Mouse (Mus musculus) kidney, postnatal 36 days (tissue): ENCODE data around the gene Hmga1b.
A peak's percentile ranks its signal among the peaks of the same experiment; 100 is the strongest.
"Not testable (repeated sequence)": the region's sequence is repeated elsewhere in the genome, so short reads cannot be mapped to it uniquely, and the experiment has no call there.

Experiments used
- DNase-seq, 2 experiments: peaks; one replicate each; pipeline ENCODE4 v3.0.0; 2021 to 2022; ENCODE audit warnings: mixed read lengths in 2 of 2

The Hmga1b gene

DNA sequence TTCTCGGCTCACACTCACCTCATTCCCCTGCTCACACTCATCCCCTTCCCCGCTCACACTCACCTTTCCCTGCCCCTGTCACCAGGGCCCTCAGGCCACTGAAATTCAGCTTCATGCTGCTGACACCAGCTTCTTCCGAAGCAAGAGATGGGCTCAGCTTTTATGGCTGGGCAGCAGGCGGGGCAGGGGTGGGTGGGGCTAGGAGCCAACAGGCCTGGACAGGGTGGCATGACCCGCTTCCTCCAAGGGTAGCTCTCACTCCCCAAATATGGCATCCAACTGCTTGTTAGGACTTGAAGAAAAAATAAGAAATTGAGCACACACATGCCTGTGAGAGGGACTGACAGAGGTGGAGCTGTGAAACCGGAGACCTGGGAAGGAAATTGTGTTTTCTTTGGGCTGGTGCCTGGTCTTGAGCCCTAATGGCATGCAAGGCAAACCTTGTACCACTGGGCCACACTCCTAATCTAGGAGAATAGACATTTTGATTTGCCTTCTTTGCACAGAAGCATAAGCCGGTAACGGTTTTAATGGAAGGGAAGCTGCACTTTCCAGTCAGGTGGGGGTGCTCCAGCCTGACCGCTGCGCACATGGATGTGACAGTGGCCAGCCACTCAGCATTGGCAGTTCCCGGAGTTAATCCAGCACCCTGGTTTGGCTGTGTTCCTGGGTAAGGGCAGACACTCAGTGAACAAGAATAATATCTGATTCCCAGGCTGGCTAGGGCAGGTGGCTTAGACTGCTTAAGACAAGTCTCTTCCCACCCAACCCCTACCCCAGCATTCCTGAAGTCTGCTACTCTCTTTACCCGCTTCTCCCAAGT lies 30.5 kb upstream of the Hmga1b start, which contains the start of gene Cbr2:
Gene Cbr2, minus strand, starts transcription at position 257 of the 823 bp plus-strand sequence.
- peak; percentile 40 to 46 for DNase-seq

DNA sequence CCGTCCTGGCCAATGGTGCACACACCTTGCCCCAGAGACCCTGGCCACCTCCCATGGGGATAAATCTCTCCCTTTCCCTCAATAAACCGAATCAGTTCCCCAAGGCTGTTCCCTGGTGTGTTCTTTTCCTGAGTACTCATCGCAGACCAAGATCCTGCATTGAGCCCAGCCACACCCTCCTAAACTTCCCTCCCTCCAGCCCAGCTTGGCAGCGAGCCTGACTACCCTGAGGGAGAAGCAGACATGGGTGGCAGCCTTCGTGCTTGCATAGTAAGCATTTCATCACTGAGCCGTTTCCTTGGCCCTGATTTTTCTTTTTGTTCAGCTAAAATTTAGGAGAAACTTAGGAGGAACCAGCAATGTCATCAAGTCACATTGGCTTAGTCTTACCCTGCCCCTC lies 29.1 kb upstream of the Hmga1b start:
- peak; percentile 66 to 79 for DNase-seq

- no peak for DNase-seq
Measured at GRCm38 (mm10) chr11:120736424-120736823, 26.2 kb upstream of the Hmga1b start.

- DNase-seq = no peak
Measured at GRCm38 (mm10) chr11:120740981-120741380, 21.6 kb upstream of the Hmga1b start.

DNA sequence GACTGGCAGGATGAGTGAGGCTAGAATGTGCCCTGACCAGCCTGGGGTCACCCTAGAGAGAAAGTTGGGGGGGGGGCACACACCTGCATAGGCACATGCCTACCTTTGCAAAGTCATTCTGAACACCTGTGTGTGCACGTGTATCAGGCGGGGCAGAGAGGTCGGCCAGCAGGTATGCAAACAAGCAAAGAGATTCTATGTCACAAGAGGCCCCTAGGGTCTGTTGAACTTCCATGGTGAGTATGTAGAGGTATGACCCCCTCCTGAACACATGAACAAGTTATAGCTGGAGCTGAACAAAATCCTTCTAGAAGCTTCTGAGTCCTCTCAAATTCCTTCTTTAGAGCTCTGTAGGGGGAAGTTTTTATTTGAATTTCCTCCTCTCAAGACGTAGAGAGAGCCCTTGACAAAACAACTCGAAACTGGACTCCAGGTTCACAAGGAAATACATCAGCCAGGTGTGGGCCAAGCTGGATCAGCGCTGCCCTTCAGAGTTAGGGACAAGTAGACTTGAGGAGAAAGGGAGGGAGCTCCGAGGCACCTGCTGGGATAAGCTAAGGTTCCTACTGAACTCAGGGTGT lies 18.4 kb upstream of the Hmga1b start:
- DNase-seq = no peak

GRCm38 (mm10) chr11:120747974-120748373 lies 14.6 kb upstream of the Hmga1b start:
- peak in 1 of 2 experiments; percentile 28 for DNase-seq

- peak; percentile 54 to 75 for DNase-seq
Measured at GRCm38 (mm10) chr11:120749430-120749829, 13.2 kb upstream of the Hmga1b start.

DNA sequence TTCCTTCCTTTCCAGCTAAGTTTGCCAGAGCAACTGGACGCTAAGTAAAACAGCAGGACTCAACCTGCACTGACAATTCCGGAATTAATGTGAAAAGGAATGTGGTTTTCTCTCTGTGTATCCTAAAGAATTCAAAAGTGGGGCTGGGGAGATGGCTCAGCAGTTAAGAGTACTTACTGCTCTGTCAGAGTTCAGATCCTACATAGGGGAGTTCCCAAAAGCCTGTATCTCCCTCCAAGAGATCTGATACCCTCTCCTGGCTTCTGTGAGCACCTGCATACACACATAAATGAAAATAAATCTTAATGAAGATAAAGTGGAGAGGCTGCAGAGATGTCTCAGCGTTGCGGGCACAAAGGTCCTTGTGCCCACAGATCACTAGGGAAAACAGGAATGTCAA lies 11.0 kb upstream of the Hmga1b start:
- no peak for DNase-seq

DNA sequence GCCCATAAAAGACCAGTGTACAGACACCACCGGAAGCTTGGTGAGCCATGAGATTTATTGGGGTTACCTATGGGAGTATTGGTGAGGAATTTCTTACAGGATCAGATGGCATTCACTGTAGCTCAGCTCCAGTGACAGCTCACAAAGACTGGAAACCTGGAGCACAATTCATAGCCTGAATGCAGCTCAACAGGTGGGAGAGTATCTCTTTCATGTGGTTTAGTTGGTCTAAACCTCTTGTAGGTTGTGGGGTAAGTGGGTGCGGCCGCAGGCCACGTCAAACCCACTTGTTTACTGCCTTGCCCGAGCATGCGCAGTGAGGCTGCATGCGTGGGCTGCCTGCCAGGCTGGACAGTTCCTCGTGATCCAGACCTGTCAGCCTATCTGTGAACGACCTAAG lies 2.4 kb upstream of the Hmga1b start:
- no peak for DNase-seq

DNA sequence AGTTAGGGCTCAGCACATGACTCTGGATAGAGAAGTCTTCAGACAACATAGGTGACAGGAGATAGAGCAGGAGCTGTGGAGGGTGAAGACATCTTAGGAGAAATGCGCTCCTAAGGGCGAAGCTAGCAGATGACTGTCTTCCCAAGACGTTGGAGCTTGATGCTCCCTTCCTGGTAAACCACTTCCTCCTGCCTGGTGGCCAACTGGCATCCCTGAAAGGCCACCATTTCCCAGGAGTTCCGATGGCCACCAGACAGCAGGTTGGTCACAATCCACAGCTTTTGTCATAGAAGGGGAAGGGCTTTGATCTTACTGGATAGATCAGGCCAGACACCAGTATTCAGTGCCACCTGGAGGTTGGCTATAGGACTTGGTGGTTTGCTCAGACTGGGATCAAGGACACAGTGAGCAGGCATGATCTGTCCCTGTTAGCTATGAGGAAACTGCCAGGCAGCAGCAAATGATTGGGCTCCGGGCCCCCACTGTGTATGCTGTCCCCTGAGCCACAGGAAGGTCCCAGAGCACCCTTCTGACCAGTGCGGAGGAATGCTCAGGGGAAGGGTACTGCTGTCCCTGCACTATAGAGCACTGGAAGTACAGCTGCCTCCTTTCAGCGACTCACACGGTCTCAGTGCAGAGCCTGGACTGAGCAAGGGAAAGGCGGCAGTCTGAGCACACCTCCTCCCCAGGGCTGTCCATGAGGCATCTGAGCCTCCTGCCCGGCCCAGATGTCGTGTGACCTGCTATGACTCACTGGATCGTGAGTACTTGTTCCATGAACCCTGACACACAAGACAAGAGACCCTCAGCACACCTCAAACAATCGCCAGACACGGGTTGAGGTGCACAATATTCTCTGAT lies 553 bp upstream of the Hmga1b start:
- no peak for DNase-seq

DNA sequence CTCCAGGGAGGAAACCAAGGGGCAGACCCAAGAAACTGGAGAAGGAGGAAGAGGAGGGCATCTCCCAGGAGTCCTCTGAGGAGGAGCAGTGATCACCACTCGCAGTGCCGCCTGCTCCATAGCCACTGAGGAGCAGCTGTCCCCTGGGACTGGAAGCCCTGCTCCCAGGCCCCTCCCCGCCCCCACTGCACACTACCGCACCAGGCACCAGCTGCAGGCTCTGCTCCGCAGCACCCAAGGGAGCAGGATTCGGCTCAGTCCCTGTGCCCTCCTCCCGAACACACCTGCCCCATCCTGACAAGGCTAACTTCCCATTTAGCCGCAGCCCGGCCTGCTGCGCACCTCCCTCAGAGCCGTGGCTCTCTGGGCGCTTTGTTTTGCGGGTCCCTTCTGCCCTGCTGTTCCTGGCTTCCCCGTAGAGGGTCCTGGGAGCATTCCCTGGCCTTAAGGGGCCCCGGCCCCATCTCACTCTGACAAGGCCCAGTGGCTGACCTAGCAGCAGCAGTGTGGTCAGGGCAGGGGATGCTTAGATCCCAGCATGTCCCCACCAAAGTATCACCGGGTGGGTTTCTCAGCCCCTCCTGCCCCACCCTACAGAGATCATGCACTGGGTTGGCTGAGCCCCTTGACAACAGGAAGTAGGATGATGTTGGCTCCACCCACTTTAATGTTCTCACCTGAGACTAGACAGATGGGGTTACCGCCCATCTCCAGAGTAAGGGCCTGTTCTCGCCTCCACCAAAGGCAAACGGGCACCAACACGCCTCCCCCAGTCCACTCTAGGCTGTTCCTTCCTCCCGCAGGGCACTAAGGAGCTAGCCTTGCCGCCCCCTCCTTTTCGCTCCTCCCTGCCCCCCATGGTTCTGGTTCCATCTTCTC lies 766 bp downstream of the Hmga1b start:
- DNase-seq = not testable (repeated sequence)

DNA sequence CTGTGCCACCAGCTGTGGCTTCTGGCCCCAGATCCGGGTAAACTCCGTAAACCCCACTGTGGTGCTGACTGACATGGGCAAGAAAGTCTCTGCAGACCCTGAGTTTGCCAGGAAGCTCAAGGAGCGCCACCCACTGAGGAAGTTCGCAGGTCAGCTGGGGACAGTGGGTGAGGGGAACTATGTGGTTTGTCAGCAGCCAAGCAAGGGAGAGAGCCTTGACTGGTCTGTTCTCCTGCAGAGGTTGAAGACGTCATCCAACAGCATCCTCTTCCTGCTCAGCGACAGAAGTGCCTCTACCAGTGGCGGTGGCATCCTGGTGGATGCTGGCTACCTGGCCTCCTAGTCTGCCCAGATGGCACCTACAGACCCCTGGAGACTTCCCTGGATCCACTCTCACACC lies 4.4 kb downstream of the Hmga1b start:
- not testable (repeated sequence) for DNase-seq

DNA sequence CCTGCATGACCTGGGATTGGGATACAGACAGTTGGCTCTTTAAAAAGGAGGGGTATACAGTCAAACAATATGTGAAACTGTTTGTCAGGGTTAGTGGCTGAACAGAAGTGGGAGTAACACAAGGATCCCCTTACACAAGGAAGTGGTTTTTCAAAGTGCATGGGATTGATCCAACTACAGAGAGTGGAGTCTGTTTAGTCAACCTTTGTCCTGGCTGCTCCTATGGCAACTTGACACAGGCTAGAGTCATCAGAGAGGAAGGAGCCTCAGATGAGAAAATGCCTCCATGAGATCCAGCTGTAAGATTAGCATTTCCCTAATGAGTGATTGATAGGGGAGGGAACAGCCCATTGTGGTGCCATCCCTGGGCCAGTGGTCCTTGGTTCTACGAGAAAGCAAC lies 5.6 kb downstream of the Hmga1b start:
- DNase-seq = no peak

DNA sequence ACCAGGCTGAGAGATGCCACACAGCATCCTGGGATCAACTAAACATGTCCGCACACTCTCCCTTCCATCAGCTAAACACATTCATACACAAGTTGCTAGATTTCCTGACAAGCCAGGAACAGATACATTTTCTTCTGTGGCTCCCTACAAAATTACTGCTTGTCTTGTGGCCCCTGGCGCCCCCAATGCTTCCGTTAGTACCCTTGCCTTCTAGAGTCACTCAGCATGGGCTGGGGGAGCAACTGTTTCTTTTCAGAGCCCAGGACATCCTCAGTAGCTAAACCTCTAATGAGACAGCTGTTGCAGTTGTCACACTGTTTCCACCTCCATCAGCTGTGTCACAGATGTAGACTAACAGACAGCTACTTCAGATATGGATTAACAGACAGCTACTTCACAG lies 10.2 kb downstream of the Hmga1b start:
- DNase-seq = no peak

DNA sequence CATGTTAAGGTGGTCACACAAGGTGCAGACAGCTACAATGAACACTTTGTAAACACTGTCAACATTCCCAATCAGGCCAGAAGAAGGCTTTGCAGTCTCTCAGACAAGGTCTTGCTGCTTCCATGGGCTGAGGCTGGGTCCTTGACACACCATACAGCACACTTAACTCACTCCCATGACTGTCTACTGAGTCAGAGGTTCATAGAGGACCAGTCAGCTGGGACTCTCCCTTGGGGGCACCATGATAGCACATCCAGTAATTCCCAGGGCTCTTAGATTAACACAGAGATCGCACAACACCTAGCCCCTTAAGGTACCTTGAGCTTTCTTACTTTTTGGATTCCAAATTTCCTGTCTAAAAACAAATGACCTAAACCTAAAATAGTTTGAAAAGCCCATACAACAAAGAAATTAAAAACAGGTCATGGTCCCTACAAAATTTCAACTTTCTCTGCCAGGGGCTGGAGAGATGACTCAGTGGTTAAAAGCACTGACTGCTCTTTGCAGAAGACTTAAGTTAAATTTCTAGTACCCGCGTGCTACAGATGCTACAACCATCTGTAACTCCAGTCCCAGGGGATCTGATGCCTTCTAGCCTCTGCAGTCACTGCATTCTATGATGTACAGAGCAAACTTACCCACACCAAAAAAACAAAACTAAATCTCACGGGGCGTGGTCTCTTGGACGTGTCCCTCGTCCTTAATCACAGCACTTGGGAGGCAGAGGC lies 11.0 kb downstream of the Hmga1b start:
- no peak for DNase-seq

DNA sequence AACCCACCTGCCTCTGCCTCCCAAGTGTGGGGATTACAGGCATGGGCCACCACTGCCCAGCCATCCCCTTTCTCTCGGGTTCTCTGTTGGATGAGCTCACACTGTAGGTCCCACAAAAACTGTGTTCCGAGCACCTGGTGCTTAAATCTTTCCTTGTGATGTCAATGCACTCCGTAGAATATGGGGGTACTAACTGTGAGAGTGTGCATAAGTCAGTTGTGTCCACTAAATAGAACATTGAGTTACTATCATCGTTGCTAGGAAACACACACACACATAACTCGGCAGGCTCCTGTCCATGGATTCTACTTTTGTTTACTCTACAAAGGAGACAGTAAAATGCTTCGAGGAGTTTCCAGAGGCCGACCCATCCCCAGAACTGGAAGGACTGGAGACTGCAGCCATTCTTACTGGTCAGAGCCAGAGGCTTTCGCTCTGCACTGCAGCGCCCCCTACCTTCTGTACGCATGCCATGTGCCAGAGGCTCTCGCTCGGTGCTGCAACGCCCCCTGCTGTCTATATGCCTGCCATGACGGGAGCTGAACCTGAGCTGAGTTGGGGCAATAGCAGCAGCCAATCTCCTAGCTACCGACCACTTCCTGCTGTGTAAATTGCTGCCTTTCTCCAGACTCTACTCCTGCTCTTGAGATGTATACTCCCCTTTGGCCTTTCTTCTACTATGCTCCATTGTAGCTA lies 13.3 kb downstream of the Hmga1b start:
- peak; percentile 93 to 99 for DNase-seq

- DNase-seq = no peak
Measured at GRCm38 (mm10) chr11:120777123-120777522, 14.5 kb downstream of the Hmga1b start.

- DNase-seq = no peak
Measured at GRCm38 (mm10) chr11:120779876-120780275, 17.3 kb downstream of the Hmga1b start.

GRCm38 (mm10) chr11:120781361-120781760 lies 18.8 kb downstream of the Hmga1b start:
- peak; percentile 47 to 48 for DNase-seq

GRCm38 (mm10) chr11:120783426-120784063 lies 21.0 kb downstream of the Hmga1b start:
- DNase-seq = no peak
